Mouse (Mus musculus): ENCODE results near the gene Cd47. TPM values are rescaled to one million over a fixed set of nuclear protein-coding genes. Genes with fewer than 3 reads are reported as not detected.

Gene Cd47
- polyA plus RNA-seq, 1 experiment from 2014 or later = 286 TPM

- Histone ChIP-seq H3K27me3 (ENCODE audit: insufficient read depth, low read length) (no peaks in the 10 kb centered on the region), H3K27ac (ENCODE audit: low read depth) (no peak overlapping the region), H3K9ac (replicated peaks) (no peak overlapping the region), H3K4me3 (ENCODE audit: low read depth, low read length) (no peak overlapping the region), H3K4me1 (ENCODE audit: insufficient read depth) (peaks cover 20% of the 10 kb centered on the region), H3K9me3 (ENCODE audit: low read length) (no peaks in the 10 kb centered on the region), H3K36me3 (replicated peaks; ENCODE audit: insufficient read depth, low read length) (peaks cover 67% of the 10 kb centered on the region), H3K4me2 (ENCODE audit: low read depth, low read length) (no peak overlapping the region)
- DNase-seq (no peak), ATAC-seq (no peak)
- 66% methylated on average over 9 of the region's 9 CpGs for WGBS (ENCODE audit: insufficient replicate concordance)
- TF ChIP-seq EP300 (IDR thresholded peaks at IDR 0.05; ENCODE audit: low read depth) = no peak
- TF ChIP-seq CTCF (IDR thresholded peaks at IDR 0.05; ENCODE audit: low read depth) = no peak
Observed at GRCm38 (mm10) chr16:49877243-49877642, 76.9 kb downstream of the Cd47 start.

GRCm38 (mm10) chr16:49878051-49878450 lies 77.7 kb downstream of the Cd47 start:
- H3K27ac ChIP-seq (ENCODE audit: low read depth) = no peak overlapping the region
- 78% methylated on average over 2 of the region's 2 CpGs for WGBS (ENCODE audit: insufficient replicate concordance)
- H3K4me2 ChIP-seq (ENCODE audit: low read depth, low read length) = no peak overlapping the region
- no peaks in the 10 kb centered on the region for H3K9me3 ChIP-seq (ENCODE audit: low read length)
- no peak for ATAC-seq
- no peak overlapping the region for H3K4me3 ChIP-seq (ENCODE audit: low read depth, low read length)
- no peak overlapping the region for H3K9ac ChIP-seq (replicated peaks)
- no peak for DNase-seq
- TF ChIP-seq CTCF (IDR thresholded peaks at IDR 0.05; ENCODE audit: low read depth) (no peak), EP300 (IDR thresholded peaks at IDR 0.05; ENCODE audit: low read depth) (no peak)
- H3K36me3 ChIP-seq (replicated peaks; ENCODE audit: insufficient read depth, low read length) = peaks cover 70% of the 10 kb centered on the region
- H3K4me1 ChIP-seq (ENCODE audit: insufficient read depth) = peaks cover 22% of the 10 kb centered on the region
- H3K27me3 ChIP-seq (ENCODE audit: insufficient read depth, low read length) = no peaks in the 10 kb centered on the region

GRCm38 (mm10) chr16:49886403-49887066 lies 86.2 kb downstream of the Cd47 start:
- H3K4me1 ChIP-seq (ENCODE audit: insufficient read depth) = peaks cover 27% of the 10 kb centered on the region
- H3K4me3 ChIP-seq (ENCODE audit: low read depth, low read length) = no peak overlapping the region
- peaks cover 88% of the 10 kb centered on the region for H3K36me3 ChIP-seq (replicated peaks; ENCODE audit: insufficient read depth, low read length)
- no peaks in the 10 kb centered on the region for H3K27me3 ChIP-seq (ENCODE audit: insufficient read depth, low read length)
- no peak for TF ChIP-seq CTCF (IDR thresholded peaks at IDR 0.05; ENCODE audit: low read depth)
- no peak for TF ChIP-seq EP300 (IDR thresholded peaks at IDR 0.05; ENCODE audit: low read depth)
- WGBS (ENCODE audit: insufficient replicate concordance) = 83% methylated on average over 9 of the region's 9 CpGs
- H3K4me2 ChIP-seq (ENCODE audit: low read depth, low read length) = no peak overlapping the region
- no peak for DNase-seq
- no peaks in the 10 kb centered on the region for H3K9me3 ChIP-seq (ENCODE audit: low read length)
- 0 out of 2 replicates have a peak, but pooled peaks have one; percentile 1 for ATAC-seq
- H3K9ac ChIP-seq (replicated peaks) = no peak overlapping the region
- H3K27ac ChIP-seq (ENCODE audit: low read depth) = peak overlapping the region; percentile 80

- no peaks in the 10 kb centered on the region for H3K27me3 ChIP-seq (ENCODE audit: insufficient read depth, low read length)
- H3K4me3 ChIP-seq (ENCODE audit: low read depth, low read length) = no peak overlapping the region
- TF ChIP-seq CTCF (IDR thresholded peaks at IDR 0.05; ENCODE audit: low read depth) = no peak
- TF ChIP-seq EP300 (IDR thresholded peaks at IDR 0.05; ENCODE audit: low read depth) = 0 out of 2 replicates have a peak, but pooled peaks have one; percentile 30
- DNase-seq = no peak
- 40% methylated on average over 3 of the region's 3 CpGs for WGBS (ENCODE audit: insufficient replicate concordance)
- H3K9ac ChIP-seq (replicated peaks) = no peak overlapping the region
- H3K36me3 ChIP-seq (replicated peaks; ENCODE audit: insufficient read depth, low read length) = peaks cover 92% of the 10 kb centered on the region
- peaks cover 25% of the 10 kb centered on the region for H3K4me1 ChIP-seq (ENCODE audit: insufficient read depth)
- H3K9me3 ChIP-seq (ENCODE audit: low read length) = no peaks in the 10 kb centered on the region
- peak overlapping the region; percentile 80 for H3K27ac ChIP-seq (ENCODE audit: low read depth)
- ATAC-seq = peak; percentile 73
- H3K4me2 ChIP-seq (ENCODE audit: low read depth, low read length) = no peak overlapping the region
Observed at GRCm38 (mm10) chr16:49887290-49887689, 87.0 kb downstream of the Cd47 start.

GRCm38 (mm10) chr16:49887811-49888564 lies 87.7 kb downstream of the Cd47 start:
- DNase-seq (no peak), ATAC-seq (peak; percentile 38; the same call in 1 of the 2 replicates)
- peak overlapping the region; percentile 66; the same call in 1 of the 2 replicates for H3K27ac ChIP-seq (ENCODE audit: low read depth)
- H3K9me3 ChIP-seq (ENCODE audit: low read length) = no peaks in the 10 kb centered on the region
- peaks cover 91% of the 10 kb centered on the region for H3K36me3 ChIP-seq (replicated peaks; ENCODE audit: insufficient read depth, low read length)
- no peak overlapping the region for H3K4me3 ChIP-seq (ENCODE audit: low read depth, low read length)
- H3K9ac ChIP-seq (replicated peaks) = no peak overlapping the region
- WGBS (ENCODE audit: insufficient replicate concordance) = 43% methylated on average over 9 of the region's 9 CpGs
- H3K4me1 ChIP-seq (ENCODE audit: insufficient read depth) = peaks cover 23% of the 10 kb centered on the region
- TF ChIP-seq EP300 (IDR thresholded peaks at IDR 0.05; ENCODE audit: low read depth) = no peak
- TF ChIP-seq CTCF (IDR thresholded peaks at IDR 0.05; ENCODE audit: low read depth) = no peak
- H3K4me2 ChIP-seq (ENCODE audit: low read depth, low read length) = no peak overlapping the region
- no peaks in the 10 kb centered on the region for H3K27me3 ChIP-seq (ENCODE audit: insufficient read depth, low read length)

GRCm38 (mm10) chr16:49889031-49889655 lies 88.8 kb downstream of the Cd47 start:
- TF ChIP-seq EP300 (IDR thresholded peaks at IDR 0.05; ENCODE audit: low read depth) (no peak), CTCF (IDR thresholded peaks at IDR 0.05; ENCODE audit: low read depth) (no peak)
- Histone ChIP-seq H3K4me3 (ENCODE audit: low read depth, low read length) (no peak overlapping the region), H3K36me3 (replicated peaks; ENCODE audit: insufficient read depth, low read length) (peaks cover 91% of the 10 kb centered on the region), H3K9ac (replicated peaks) (no peak overlapping the region), H3K4me2 (ENCODE audit: low read depth, low read length) (no peak overlapping the region), H3K27ac (ENCODE audit: low read depth) (no peak overlapping the region), H3K9me3 (ENCODE audit: low read length) (no peaks in the 10 kb centered on the region), H3K27me3 (ENCODE audit: insufficient read depth, low read length) (no peaks in the 10 kb centered on the region), H3K4me1 (ENCODE audit: insufficient read depth) (peaks cover 24% of the 10 kb centered on the region)
- ATAC-seq (no peak), DNase-seq (no peak)
- WGBS (ENCODE audit: insufficient replicate concordance) = 99% methylated on average over 2 of the region's 2 CpGs

Data from liver, postnatal 0 days (tissue).